In genomic region chr10:30844191-30845010, GRCm38 (mm10) we compare ENCODE assay signal across 8 mouse cellular contexts. TPM values are rescaled to one million over a fixed set of nuclear protein-coding genes. Genes with fewer than 3 reads are reported as not detected.
DNase-seq lines count a peak whose midpoint lies in the region; ATAC-seq and TF ChIP-seq lines count a peak whose summit lies in the region.

No protein-coding gene starts in this region.

- H3K9me3 ChIP-seq in embryonic facial prominence, embryonic 15.5 days (replicated peaks), result no peaks in the 10 kb centered on the region
- H3K9me3 ChIP-seq in hindbrain, embryonic 14.5 days (ENCODE audit: control insufficient read depth, low read length), result no peaks in the 10 kb centered on the region
- no peaks in the 10 kb centered on the region for H3K9me3 ChIP-seq in liver, embryonic 11.5 days (ENCODE audit: control insufficient read depth, low read length)
- H3K9me3 ChIP-seq in neural tube, embryonic 15.5 days (replicated peaks), result no peaks in the 10 kb centered on the region

- ATAC-seq in embryonic facial prominence, embryonic 15.5 days (ENCODE audit: insufficient number of reproducible peaks, low FRiP score, low TSS enrichment, low read depth), result no peak
- no peak for ATAC-seq in hindbrain, embryonic 14.5 days (ENCODE audit: low FRiP score)
- no peak for ATAC-seq in liver, embryonic 11.5 days (replicated peaks; ENCODE audit: low FRiP score)
- ATAC-seq in neural tube, embryonic 15.5 days (ENCODE audit: low FRiP score), result peak; percentile 1; the same call in 1 of the 2 replicates

- H3K27ac ChIP-seq in cerebellum, adult 2 months (ENCODE audit: insufficient read depth, low read length), result no peak overlapping the region
- peak overlapping the region; percentile 48 for H3K27ac ChIP-seq in embryonic facial prominence, embryonic 15.5 days (replicated peaks)
- no peak overlapping the region for H3K27ac ChIP-seq in hindbrain, embryonic 14.5 days
- no peak overlapping the region for H3K27ac ChIP-seq in liver, embryonic 11.5 days (ENCODE audit: low read depth, low read length)
- peak overlapping the region; percentile 74 for H3K27ac ChIP-seq in neural tube, embryonic 15.5 days (replicated peaks)

- H3K4me1 ChIP-seq in cerebellum, adult 2 months (ENCODE audit: control insufficient read depth, insufficient read depth, low read length), result peaks cover 5% of the 10 kb centered on the region; the same call in 1 of the 2 replicates
- H3K4me1 ChIP-seq in embryonic facial prominence, embryonic 15.5 days, result peaks cover 18% of the 10 kb centered on the region
- peaks cover 22% of the 10 kb centered on the region for H3K4me1 ChIP-seq in hindbrain, embryonic 14.5 days (replicated peaks; ENCODE audit: control insufficient read depth, insufficient read depth, low read length)
- peaks cover 7% of the 10 kb centered on the region for H3K4me1 ChIP-seq in liver, embryonic 11.5 days (replicated peaks; ENCODE audit: control insufficient read depth, insufficient read depth, low read length)
- peaks cover 25% of the 10 kb centered on the region for H3K4me1 ChIP-seq in neural tube, embryonic 15.5 days

- H3K4me3 ChIP-seq in cerebellum, adult 2 months (replicated peaks; ENCODE audit: insufficient read depth, low read depth, low read length), result peak overlapping the region; percentile 26
- peak overlapping the region; percentile 61 for H3K4me3 ChIP-seq in embryonic facial prominence, embryonic 15.5 days (replicated peaks)
- peak overlapping the region; percentile 62 for H3K4me3 ChIP-seq in hindbrain, embryonic 14.5 days (replicated peaks; ENCODE audit: low read length)
- H3K4me3 ChIP-seq in liver, embryonic 11.5 days (ENCODE audit: low read depth, low read length), result peak overlapping the region; percentile 20; the same call in 1 of the 2 replicates
- peak overlapping the region; percentile 73 for H3K4me3 ChIP-seq in neural tube, embryonic 15.5 days (replicated peaks)

- peak; percentile 7 to 29 for DNase-seq in cerebellum, adult 2 months
- DNase-seq in cerebellum, adult 11-12 months, result no peak
- DNase-seq in Muller cell, postnatal 12 days (ENCODE audit: inconsistent ontology term), result peak; percentile 83
- DNase-seq in hindbrain, embryonic 14.5 days (ENCODE audit: low spot score), result no peak
- peak; percentile 46 for DNase-seq in liver, embryonic 11.5 days (ENCODE audit: low spot score)
- no peak for DNase-seq in spleen, adult 12 weeks (ENCODE audit: low spot score)

- no peak overlapping the region for H3K9ac ChIP-seq in embryonic facial prominence, embryonic 15.5 days
- H3K9ac ChIP-seq in hindbrain, embryonic 14.5 days, result peak overlapping the region; percentile 16; the same call in 1 of the 2 replicates
- no peak overlapping the region for H3K9ac ChIP-seq in liver, embryonic 11.5 days (ENCODE audit: low read depth, low read length)
- H3K9ac ChIP-seq in neural tube, embryonic 15.5 days (replicated peaks), result no peak overlapping the region

- no peaks in the 10 kb centered on the region for H3K36me3 ChIP-seq in embryonic facial prominence, embryonic 15.5 days
- no peaks in the 10 kb centered on the region for H3K36me3 ChIP-seq in hindbrain, embryonic 14.5 days (replicated peaks; ENCODE audit: control insufficient read depth, insufficient read depth)
- no peaks in the 10 kb centered on the region for H3K36me3 ChIP-seq in liver, embryonic 11.5 days (ENCODE audit: control insufficient read depth, insufficient read depth, low read length)
- no peaks in the 10 kb centered on the region for H3K36me3 ChIP-seq in neural tube, embryonic 15.5 days

- H3K27me3 ChIP-seq in cerebellum, adult 2 months (ENCODE audit: control insufficient read depth, insufficient read depth, low read length), result no peaks in the 10 kb centered on the region
- peaks cover 36% of the 10 kb centered on the region for H3K27me3 ChIP-seq in embryonic facial prominence, embryonic 15.5 days
- peaks cover 61% of the 10 kb centered on the region for H3K27me3 ChIP-seq in hindbrain, embryonic 14.5 days (ENCODE audit: control insufficient read depth, insufficient read depth, low read length)
- peaks cover 56% of the 10 kb centered on the region for H3K27me3 ChIP-seq in liver, embryonic 11.5 days (replicated peaks; ENCODE audit: control insufficient read depth, insufficient read depth, low read length)
- H3K27me3 ChIP-seq in neural tube, embryonic 15.5 days (replicated peaks), result peaks cover 29% of the 10 kb centered on the region

- 22% methylated on average over 30 of the region's 30 CpGs for WGBS in cerebellum, adult 2 months
- 8% methylated on average over 30 of the region's 30 CpGs for WGBS in embryonic facial prominence, embryonic 15.5 days
- 2% methylated on average over 30 of the region's 30 CpGs for WGBS in hindbrain, embryonic 14.5 days
- 3% methylated on average over 30 of the region's 30 CpGs for WGBS in liver, embryonic 11.5 days
- 2% methylated on average over 30 of the region's 30 CpGs for WGBS in neural tube, embryonic 15.5 days

- no peak for TF ChIP-seq POLR2A in cerebellum, adult 2 months (IDR thresholded peaks at IDR 0.05; ENCODE audit: borderline replicate concordance, insufficient read depth, low read length)

- TF ChIP-seq CTCF in cerebellum, adult 2 months (IDR thresholded peaks at IDR 0.05; ENCODE audit: borderline replicate concordance, insufficient read depth, low read depth, low read length), result no peak

- peak overlapping the region; percentile 80 for H3K4me2 ChIP-seq in embryonic facial prominence, embryonic 15.5 days (replicated peaks)
- H3K4me2 ChIP-seq in hindbrain, embryonic 14.5 days (replicated peaks), result peak overlapping the region; percentile 89
- peak overlapping the region; percentile 94 for H3K4me2 ChIP-seq in liver, embryonic 11.5 days
- peak overlapping the region; percentile 82 for H3K4me2 ChIP-seq in neural tube, embryonic 15.5 days

RNA-seq across cellular contexts. Expression of gene Hey2, which starts 1.8 kb away (rescaled TPM):
- polyA plus RNA-seq in cerebellum, adult 2 months (2012; rRNA removed), result 5.9 and 6.2 TPM in 2 replicates
- 6.4 and 7.1 TPM in 2 replicates for polyA plus RNA-seq in embryonic facial prominence, embryonic 15.5 days (2015; fragmentation: Nextera tagmentation; extraction: Ambion mirVana)
- polyA plus RNA-seq in hindbrain, embryonic 14.5 days (2014; fragmentation: Nextera tagmentation; extraction: Ambion mirVana), result 5.3 and 5.6 TPM in 2 replicates
- 0.77 and 0.93 TPM in 2 replicates for polyA plus RNA-seq in liver, embryonic 11.5 days (2014; fragmentation: Nextera tagmentation; extraction: Ambion mirVana)
- 9.8 and 11.3 TPM in 2 replicates for polyA plus RNA-seq in neural tube, embryonic 15.5 days (2015; fragmentation: Nextera tagmentation; extraction: Ambion mirVana)

RNA-seq across cellular contexts. Expression of gene Ncoa7, which starts 41.3 kb away (rescaled TPM):
- polyA plus RNA-seq in cerebellum, adult 2 months (2012; rRNA removed), result 65.5 and 69.4 TPM in 2 replicates
- polyA plus RNA-seq in embryonic facial prominence, embryonic 15.5 days (2015; fragmentation: Nextera tagmentation; extraction: Ambion mirVana), result 8.8 and 9.6 TPM in 2 replicates
- 23.9 and 26.6 TPM in 2 replicates for polyA plus RNA-seq in hindbrain, embryonic 14.5 days (2014; fragmentation: Nextera tagmentation; extraction: Ambion mirVana)
- polyA plus RNA-seq in liver, embryonic 11.5 days (2014; fragmentation: Nextera tagmentation; extraction: Ambion mirVana), result 11.2 and 12.1 TPM in 2 replicates
- polyA plus RNA-seq in neural tube, embryonic 15.5 days (2015; fragmentation: Nextera tagmentation; extraction: Ambion mirVana), result 22.7 and 23.1 TPM in 2 replicates

Comparison
In these comparisons a context has a peak if more than half of its experiments do, and no peak if none do; other contexts are left out.
1. DNase-seq: peak in cerebellum, adult 2 months (2 of 2), Muller cell, postnatal 12 days (single experiment) and liver, embryonic 11.5 days (single experiment); none in cerebellum, adult 11-12 months (single experiment), hindbrain, embryonic 14.5 days (single experiment) and spleen, adult 12 weeks (single experiment).
2. H3K27ac ChIP-seq: peak in embryonic facial prominence, embryonic 15.5 days (single experiment) and neural tube, embryonic 15.5 days (single experiment); none in cerebellum, adult 2 months (single experiment), hindbrain, embryonic 14.5 days (single experiment) and liver, embryonic 11.5 days (single experiment).
3. H3K4me3 ChIP-seq: peak in every context shown above with its lines; median percentile 73 in neural tube, embryonic 15.5 days; 62 in hindbrain, embryonic 14.5 days; 61 in embryonic facial prominence, embryonic 15.5 days; 26 in cerebellum, adult 2 months; 20 in liver, embryonic 11.5 days.
4. Peak in every context shown above with its lines, with median percentiles within 50 percentile points of each other: H3K4me2 ChIP-seq.